Mouse (Mus musculus): ENCODE measurements around the gene Pnp. TPM values are rescaled to one million over a fixed set of nuclear protein-coding genes. Genes with fewer than 3 reads are reported as not detected.

Gene Pnp
- polyA plus RNA-seq (2014; fragmentation: Nextera tagmentation; extraction: Ambion mirVana), result 73.6 and 76.3 TPM in 2 replicates

DNA sequence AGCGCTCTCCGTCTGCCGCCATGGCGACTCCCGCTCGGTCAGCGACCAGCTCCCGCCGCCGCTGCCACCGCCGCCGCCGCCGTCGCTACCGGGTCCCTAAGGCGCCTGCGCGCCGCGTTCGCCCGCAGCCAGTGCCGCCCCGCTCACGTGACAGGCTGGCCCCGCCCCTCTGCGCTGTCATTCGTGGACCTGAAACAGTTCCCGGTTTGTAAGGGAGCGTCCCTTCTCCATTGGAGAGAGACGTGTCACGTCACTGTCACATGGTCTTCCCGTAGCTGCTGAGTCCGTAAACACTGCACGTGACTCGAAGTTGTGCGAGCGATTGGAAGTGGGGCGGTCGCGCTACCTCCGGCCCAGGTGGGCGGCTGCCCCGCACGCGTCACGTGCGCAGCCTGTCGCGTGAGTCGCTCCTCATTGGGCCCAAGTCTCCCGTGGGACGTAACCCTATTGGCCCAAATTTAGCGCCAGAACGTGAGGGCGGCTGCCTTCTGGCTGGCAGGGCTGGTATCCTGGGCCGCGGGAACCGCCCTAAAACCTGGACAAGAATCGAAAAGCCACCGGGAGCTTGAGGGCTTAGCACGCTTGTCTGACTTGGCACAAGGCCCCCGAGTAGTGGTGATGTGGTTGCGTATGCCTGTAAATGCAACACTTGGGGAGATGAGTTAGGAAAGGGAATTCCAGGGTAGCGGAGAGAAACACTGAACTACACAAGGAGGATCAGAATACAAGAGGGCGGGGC, at the start of gene Pnp, which contains the start of gene Pip4p1:
Pnp (plus strand) TSS at position 329 of the 739 bp plus-strand sequence.
Pip4p1 (minus strand) TSS at position 103 of the 739 bp plus-strand sequence.
- WGBS, result under 1% methylated on average over 61 of the region's 68 CpGs
- Histone ChIP-seq H3K9me3 (ENCODE audit: control insufficient read depth, low read length) (no peaks in the 10 kb centered on the region), H3K4me2 (peak within 1 kb of the TSS; percentile 90), H3K9ac (ENCODE audit: low read length) (peak within 1 kb of the TSS; percentile 95), H3K36me3 (ENCODE audit: control insufficient read depth, insufficient read depth, low read length) (peaks cover 8% of the 10 kb centered on the region; the same call in 1 of the 2 replicates), H3K4me1 (ENCODE audit: control insufficient read depth, insufficient read depth, low read length) (peaks cover 19% of the 10 kb centered on the region), H3K27ac (ENCODE audit: low read depth, low read length) (peak within 1 kb of the TSS; percentile 78), H3K4me3 (ENCODE audit: low read depth, low read length) (peak within 1 kb of the TSS; percentile 95), H3K27me3 (ENCODE audit: control insufficient read depth, insufficient read depth, low read length) (no peaks in the 10 kb centered on the region)
- DNase-seq (ENCODE audit: low spot score, missing footprints) (peak; percentile 100), ATAC-seq (ENCODE audit: low FRiP score) (peak; percentile 99)

GRCm38 (mm10) chr14:50891621-50892020, 39.3 kb upstream of the Pnp start:
- no peak overlapping the region for H3K4me3 ChIP-seq (ENCODE audit: low read depth, low read length)
- DNase-seq (ENCODE audit: low spot score, missing footprints) (no peak), ATAC-seq (ENCODE audit: low FRiP score) (no peak)
- no peak overlapping the region for H3K4me2 ChIP-seq
- no peak overlapping the region for H3K9ac ChIP-seq (ENCODE audit: low read length)
- H3K36me3 ChIP-seq (ENCODE audit: control insufficient read depth, insufficient read depth, low read length), result no peaks in the 10 kb centered on the region
- WGBS, result 95% methylated on average over 8 of the region's 8 CpGs
- H3K27me3 ChIP-seq (ENCODE audit: control insufficient read depth, insufficient read depth, low read length), result no peaks in the 10 kb centered on the region; the same call in none of the 2 replicates
- peaks cover 4% of the 10 kb centered on the region for H3K4me1 ChIP-seq (ENCODE audit: control insufficient read depth, insufficient read depth, low read length)
- H3K9me3 ChIP-seq (ENCODE audit: control insufficient read depth, low read length), result no peaks in the 10 kb centered on the region
- no peak overlapping the region for H3K27ac ChIP-seq (ENCODE audit: low read depth, low read length)

DNA sequence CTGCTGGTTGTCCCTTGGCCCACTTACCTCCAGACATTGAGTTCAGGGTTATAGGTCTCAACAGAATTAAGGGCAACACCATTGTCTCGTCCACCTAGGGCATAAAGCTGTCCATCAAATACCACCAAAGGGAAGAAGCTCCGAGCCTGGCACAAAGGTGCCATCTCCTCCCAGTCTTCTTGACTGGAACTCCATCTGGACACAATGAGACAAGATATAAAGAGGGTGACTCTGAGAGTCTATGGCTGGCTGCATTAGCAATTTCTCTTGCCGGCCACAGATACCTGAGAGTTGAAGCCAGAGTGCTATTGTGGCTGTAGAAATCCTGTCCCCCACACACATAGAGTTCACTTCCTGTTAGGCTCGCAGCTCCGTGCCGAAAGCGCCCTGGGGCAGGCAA, 38.8 kb upstream of the Pnp start:
- DNase-seq (ENCODE audit: low spot score, missing footprints), result no peak
- 88% methylated on average over 7 of the region's 7 CpGs for WGBS
- H3K4me3 ChIP-seq (ENCODE audit: low read depth, low read length), result no peak overlapping the region
- H3K36me3 ChIP-seq (ENCODE audit: control insufficient read depth, insufficient read depth, low read length), result no peaks in the 10 kb centered on the region
- H3K9ac ChIP-seq (ENCODE audit: low read length), result no peak overlapping the region
- ATAC-seq (ENCODE audit: low FRiP score), result no peak
- H3K9me3 ChIP-seq (ENCODE audit: control insufficient read depth, low read length), result no peaks in the 10 kb centered on the region
- no peaks in the 10 kb centered on the region; the same call in none of the 2 replicates for H3K27me3 ChIP-seq (ENCODE audit: control insufficient read depth, insufficient read depth, low read length)
- H3K4me1 ChIP-seq (ENCODE audit: control insufficient read depth, insufficient read depth, low read length), result peaks cover 5% of the 10 kb centered on the region
- no peak overlapping the region for H3K27ac ChIP-seq (ENCODE audit: low read depth, low read length)
- no peak overlapping the region for H3K4me2 ChIP-seq

GRCm38 (mm10) chr14:50892541-50893459, 38.1 kb upstream of the Pnp start:
- ATAC-seq (ENCODE audit: low FRiP score), result no peak
- H3K27me3 ChIP-seq (ENCODE audit: control insufficient read depth, insufficient read depth, low read length), result no peaks in the 10 kb centered on the region; the same call in none of the 2 replicates
- H3K4me2 ChIP-seq, result no peak overlapping the region
- H3K27ac ChIP-seq (ENCODE audit: low read depth, low read length), result no peak overlapping the region
- no peaks in the 10 kb centered on the region for H3K9me3 ChIP-seq (ENCODE audit: control insufficient read depth, low read length)
- H3K9ac ChIP-seq (ENCODE audit: low read length), result no peak overlapping the region
- WGBS, result 90% methylated on average over 22 of the region's 22 CpGs
- H3K36me3 ChIP-seq (ENCODE audit: control insufficient read depth, insufficient read depth, low read length), result no peaks in the 10 kb centered on the region
- DNase-seq (ENCODE audit: low spot score, missing footprints), result no peak
- no peak overlapping the region for H3K4me3 ChIP-seq (ENCODE audit: low read depth, low read length)
- H3K4me1 ChIP-seq (ENCODE audit: control insufficient read depth, insufficient read depth, low read length), result peaks cover 5% of the 10 kb centered on the region

DNA sequence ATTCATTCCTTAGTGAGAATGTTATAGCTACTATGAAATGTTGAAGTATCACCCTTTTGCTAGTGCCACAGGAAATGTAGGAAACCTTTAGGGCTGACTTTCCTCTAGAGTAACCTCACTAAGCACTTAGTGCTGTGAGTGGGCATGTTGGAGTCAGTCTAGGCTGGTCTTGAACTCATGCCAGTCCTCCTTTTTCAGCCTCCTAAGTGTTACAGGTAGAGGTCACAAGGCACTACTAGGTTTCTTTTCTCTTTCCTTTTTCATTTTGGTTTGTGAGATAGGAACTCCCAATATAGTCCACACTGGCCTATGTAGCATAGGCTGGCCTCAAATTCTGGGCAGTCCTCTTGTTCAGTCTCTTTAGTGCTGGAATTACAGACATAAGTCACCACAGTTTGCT, 35.5 kb upstream of the Pnp start:
- H3K27ac ChIP-seq (ENCODE audit: low read depth, low read length), result no peak overlapping the region
- peaks cover 5% of the 10 kb centered on the region for H3K4me1 ChIP-seq (ENCODE audit: control insufficient read depth, insufficient read depth, low read length)
- no peaks in the 10 kb centered on the region; the same call in none of the 2 replicates for H3K27me3 ChIP-seq (ENCODE audit: control insufficient read depth, insufficient read depth, low read length)
- H3K9me3 ChIP-seq (ENCODE audit: control insufficient read depth, low read length), result no peaks in the 10 kb centered on the region
- no peaks in the 10 kb centered on the region for H3K36me3 ChIP-seq (ENCODE audit: control insufficient read depth, insufficient read depth, low read length)
- H3K4me2 ChIP-seq, result no peak overlapping the region
- H3K9ac ChIP-seq (ENCODE audit: low read length), result no peak overlapping the region
- no peak for ATAC-seq (ENCODE audit: low FRiP score)
- DNase-seq (ENCODE audit: low spot score, missing footprints), result no peak
- H3K4me3 ChIP-seq (ENCODE audit: low read depth, low read length), result no peak overlapping the region

- peak overlapping the region; percentile 36 for H3K4me3 ChIP-seq (ENCODE audit: low read depth, low read length)
- H3K27me3 ChIP-seq (ENCODE audit: control insufficient read depth, insufficient read depth, low read length), result no peaks in the 10 kb centered on the region; the same call in none of the 2 replicates
- H3K36me3 ChIP-seq (ENCODE audit: control insufficient read depth, insufficient read depth, low read length), result no peaks in the 10 kb centered on the region
- peaks cover 5% of the 10 kb centered on the region for H3K4me1 ChIP-seq (ENCODE audit: control insufficient read depth, insufficient read depth, low read length)
- 16% methylated on average over 19 of the region's 19 CpGs for WGBS
- no peaks in the 10 kb centered on the region for H3K9me3 ChIP-seq (ENCODE audit: control insufficient read depth, low read length)
- ATAC-seq (ENCODE audit: low FRiP score) (peak; percentile 65; the same call in 1 of the 2 replicates), DNase-seq (ENCODE audit: low spot score, missing footprints) (peak; percentile 91)
- peak overlapping the region; percentile 56 for H3K9ac ChIP-seq (ENCODE audit: low read length)
- peak overlapping the region; percentile 66 for H3K4me2 ChIP-seq
- no peak overlapping the region for H3K27ac ChIP-seq (ENCODE audit: low read depth, low read length)
These were observed 34.7 kb upstream of the Pnp start for GRCm38 (mm10) chr14:50895985-50896746.

- ATAC-seq (ENCODE audit: low FRiP score) (peak; percentile 45), DNase-seq (ENCODE audit: low spot score, missing footprints) (no peak)
- Histone ChIP-seq H3K4me2 (peak overlapping the region; percentile 66), H3K27ac (ENCODE audit: low read depth, low read length) (no peak overlapping the region), H3K9me3 (ENCODE audit: control insufficient read depth, low read length) (no peaks in the 10 kb centered on the region), H3K9ac (ENCODE audit: low read length) (peak overlapping the region; percentile 56), H3K36me3 (ENCODE audit: control insufficient read depth, insufficient read depth, low read length) (no peaks in the 10 kb centered on the region), H3K4me3 (ENCODE audit: low read depth, low read length) (peak overlapping the region; percentile 36), H3K4me1 (ENCODE audit: control insufficient read depth, insufficient read depth, low read length) (peaks cover 5% of the 10 kb centered on the region), H3K27me3 (ENCODE audit: control insufficient read depth, insufficient read depth, low read length) (no peaks in the 10 kb centered on the region; the same call in none of the 2 replicates)
- 16% methylated on average over 23 of the region's 23 CpGs for WGBS
These were observed 34.0 kb upstream of the Pnp start for GRCm38 (mm10) chr14:50896747-50897373.

DNA sequence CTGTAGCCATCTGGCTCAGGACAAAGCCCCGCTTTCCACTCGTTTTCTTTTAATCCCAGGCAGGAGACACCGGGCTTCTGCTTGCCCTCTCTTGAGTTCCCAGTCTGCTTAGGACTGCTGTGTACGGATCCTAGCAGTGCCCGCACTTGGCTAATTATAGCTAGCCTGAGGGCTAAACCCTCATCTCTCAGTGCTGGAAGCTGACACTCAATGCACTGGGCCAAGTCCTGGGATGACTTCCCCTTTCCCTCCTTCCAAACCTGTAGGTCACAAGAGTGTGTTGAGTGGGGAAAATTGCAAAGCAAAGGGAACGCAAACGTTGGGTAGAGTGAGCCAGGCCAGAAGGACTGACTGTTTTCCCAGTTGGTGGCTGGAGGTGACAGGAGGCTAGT, 33.5 kb upstream of the Pnp start, which contains the start of gene Klhl33:
Klhl33 (minus strand) TSS at position 134 of the 392 bp plus-strand sequence.
- no peak for DNase-seq (ENCODE audit: low spot score, missing footprints)
- ATAC-seq (ENCODE audit: low FRiP score), result 0 out of 2 replicates have a peak, but pooled peaks have one; percentile 20
- H3K4me2 ChIP-seq, result peak within 1 kb of the TSS; percentile 66
- peak within 1 kb of the TSS; percentile 56 for H3K9ac ChIP-seq (ENCODE audit: low read length)
- peak within 1 kb of the TSS; percentile 36 for H3K4me3 ChIP-seq (ENCODE audit: low read depth, low read length)
- H3K27ac ChIP-seq (ENCODE audit: low read depth, low read length), result no peak within 1 kb of the TSS
- H3K9me3 ChIP-seq (ENCODE audit: control insufficient read depth, low read length), result no peaks in the 10 kb centered on the region
- peaks cover 5% of the 10 kb centered on the region for H3K4me1 ChIP-seq (ENCODE audit: control insufficient read depth, insufficient read depth, low read length)
- H3K27me3 ChIP-seq (ENCODE audit: control insufficient read depth, insufficient read depth, low read length), result no peaks in the 10 kb centered on the region; the same call in none of the 2 replicates
- H3K36me3 ChIP-seq (ENCODE audit: control insufficient read depth, insufficient read depth, low read length), result no peaks in the 10 kb centered on the region
- WGBS, result 44% methylated on average over 7 of the region's 7 CpGs

Data from midbrain, embryonic 11.5 days (tissue).